Mouse (Mus musculus) heart, embryonic 13.5 days (tissue): ENCODE results near the gene Rbm20. TPM values are rescaled to one million over a fixed set of nuclear protein-coding genes. Genes with fewer than 3 reads are reported as not detected.
A peak's percentile ranks its signal among the peaks of the same experiment; 100 is the strongest.

Experiments used
- ATAC-seq: fragments of 200-750 bp; cut with Nextera tagmentation; 2 replicates; pipeline ENCODE4 v1.8.0; 2017; ENCODE audit warnings: moderate TSS enrichment; ENCODE audit not compliant: insufficient number of reproducible peaks, low FRiP score, low TSS enrichment; ENCODE audit errors: extremely low read depth
- H3K27ac ChIP-seq: fragments of 300-500 bp; sonication (generic); replicated peaks from 2 replicates; pipeline ENCODE4 v1.5.1; 2015; ENCODE audit warnings: moderate library complexity, mild to moderate bottlenecking, inconsistent platforms
- H3K27me3 ChIP-seq: fragments of 300-500 bp; sonication (generic); replicated peaks from 2 replicates; pipeline ENCODE4 v1.6.1; 2015; ENCODE audit warnings: mild to moderate bottlenecking, inconsistent platforms
- H3K36me3 ChIP-seq: fragments of 300-500 bp; sonication (generic); 2 replicates; pipeline ENCODE4 v1.6.1; 2015; ENCODE audit warnings: mild to moderate bottlenecking, inconsistent platforms
- H3K4me1 ChIP-seq: fragments of 300-500 bp; sonication (generic); 2 replicates; pipeline ENCODE4 v1.6.1; 2015; ENCODE audit warnings: inconsistent platforms
- H3K4me2 ChIP-seq: fragments of 300-500 bp; sonication (generic); 2 replicates; pipeline ENCODE4 v1.6.1; 2015; ENCODE audit warnings: inconsistent platforms, mild to moderate bottlenecking, moderate library complexity
- H3K4me3 ChIP-seq: fragments of 300-500 bp; sonication (generic); 2 replicates; pipeline ENCODE4 v1.5.1; 2015; ENCODE audit warnings: moderate library complexity, mild to moderate bottlenecking, inconsistent platforms
- H3K9ac ChIP-seq: fragments of 300-500 bp; sonication (generic); 2 replicates; pipeline ENCODE4 v1.6.1; 2015; ENCODE audit warnings: inconsistent platforms, mild to moderate bottlenecking, moderate library complexity
- H3K9me3 ChIP-seq: fragments of 300-500 bp; sonication (generic); 2 replicates; pipeline ENCODE4 v1.6.1; 2016; ENCODE audit warnings: inconsistent platforms
- whole genome bisulfite sequencing: fragments of 180-500 bp; shearing (Covaris S2); methylation state at CpG from one replicate; pipeline ENCODE4 v1.1.7; 2015; ENCODE audit warnings: mixed read lengths; 5-methylcytosine and 5-hydroxymethylcytosine counted together
- polyA plus RNA-seq: library from polyadenylated mRNA; unstranded; fragments of >200 nt; fragmentation: Nextera tagmentation; extraction: Ambion mirVana; gene quantifications from 2 replicates; pipeline ENCODE4 v1.2.1, GENCODE M21; 2015

Gene Rbm20
- polyA plus RNA-seq, 1 experiment from 2014 or later = 33.1 TPM

DNA sequence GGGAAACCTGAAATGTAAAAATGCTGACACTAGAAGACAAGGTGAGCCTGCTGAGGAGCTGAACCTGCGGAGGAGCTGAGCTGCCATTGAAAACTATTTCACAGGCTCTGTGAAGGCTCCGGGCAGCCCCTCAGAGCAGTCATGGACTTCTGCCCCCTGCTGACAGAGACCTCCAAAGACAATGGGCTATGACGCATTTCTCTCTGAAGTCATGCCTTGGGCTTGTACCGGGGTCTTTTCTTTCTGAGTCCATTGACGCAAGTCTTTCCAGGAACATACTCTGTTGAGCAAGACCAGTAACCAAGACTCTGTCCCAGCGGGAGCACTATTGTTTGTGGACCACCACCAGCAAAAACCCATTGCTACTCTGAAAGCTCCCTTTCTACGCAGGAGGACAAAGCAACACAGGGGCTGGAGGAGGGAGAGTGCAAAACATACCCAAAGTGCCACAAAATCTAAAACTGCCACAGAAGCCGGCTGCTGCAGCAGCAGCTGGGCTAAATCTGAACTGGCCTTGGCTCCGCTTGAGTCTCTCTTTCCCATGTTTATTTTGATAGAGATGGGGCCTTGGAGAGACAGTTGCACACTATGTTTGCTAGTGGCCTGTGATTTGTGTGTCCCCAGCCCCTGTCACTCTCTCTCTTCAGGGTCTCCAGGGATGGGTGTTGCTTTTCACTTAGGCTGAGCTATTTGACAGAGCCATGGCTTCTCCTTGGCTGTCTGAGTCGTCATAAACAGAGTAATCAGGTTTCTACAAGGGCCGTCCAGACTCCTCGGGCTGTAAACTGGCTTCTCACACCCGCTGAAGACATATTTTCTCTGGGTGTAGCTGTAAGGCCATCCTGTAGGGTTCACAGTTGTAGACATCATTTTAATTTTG is 144.4 kb downstream of the Rbm20 start:
- Histone ChIP-seq H3K9me3 (no peaks in the 10 kb centered on the region), H3K4me1 (peaks cover 63% of the 10 kb centered on the region), H3K36me3 (peaks cover 78% of the 10 kb centered on the region), H3K27me3 (no peaks in the 10 kb centered on the region), H3K4me2 (no peak overlapping the region), H3K27ac (peak overlapping the region; percentile 30), H3K4me3 (no peak overlapping the region), H3K9ac (0 out of 2 replicates have a peak overlapping the region, but pooled peaks have one; percentile 24)
- 63% methylated on average over 13 of the region's 13 CpGs for WGBS
- ATAC-seq = no peak

DNA sequence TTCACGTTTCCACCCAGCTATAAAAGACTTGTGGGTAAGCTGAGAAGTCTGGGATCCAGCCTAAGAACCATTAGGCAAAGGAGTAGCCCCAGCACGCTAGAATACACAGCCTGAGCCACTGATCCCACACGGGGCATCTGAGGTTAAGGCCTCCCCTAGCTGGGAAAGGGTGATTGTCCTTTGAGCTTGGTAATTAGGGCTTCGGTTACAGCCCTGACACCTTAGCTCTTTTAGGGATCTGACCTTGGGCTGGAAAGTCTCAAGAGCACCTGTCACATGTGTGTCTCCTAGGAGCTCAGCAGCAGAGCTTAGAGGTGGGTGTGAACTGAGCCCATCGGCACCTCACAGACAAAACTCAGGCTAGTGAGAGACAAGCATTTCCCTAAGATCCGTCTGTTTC is 146.7 kb downstream of the Rbm20 start:
- 26% methylated on average over 6 of the region's 6 CpGs for WGBS
- H3K4me1 ChIP-seq = peaks cover 49% of the 10 kb centered on the region

DNA sequence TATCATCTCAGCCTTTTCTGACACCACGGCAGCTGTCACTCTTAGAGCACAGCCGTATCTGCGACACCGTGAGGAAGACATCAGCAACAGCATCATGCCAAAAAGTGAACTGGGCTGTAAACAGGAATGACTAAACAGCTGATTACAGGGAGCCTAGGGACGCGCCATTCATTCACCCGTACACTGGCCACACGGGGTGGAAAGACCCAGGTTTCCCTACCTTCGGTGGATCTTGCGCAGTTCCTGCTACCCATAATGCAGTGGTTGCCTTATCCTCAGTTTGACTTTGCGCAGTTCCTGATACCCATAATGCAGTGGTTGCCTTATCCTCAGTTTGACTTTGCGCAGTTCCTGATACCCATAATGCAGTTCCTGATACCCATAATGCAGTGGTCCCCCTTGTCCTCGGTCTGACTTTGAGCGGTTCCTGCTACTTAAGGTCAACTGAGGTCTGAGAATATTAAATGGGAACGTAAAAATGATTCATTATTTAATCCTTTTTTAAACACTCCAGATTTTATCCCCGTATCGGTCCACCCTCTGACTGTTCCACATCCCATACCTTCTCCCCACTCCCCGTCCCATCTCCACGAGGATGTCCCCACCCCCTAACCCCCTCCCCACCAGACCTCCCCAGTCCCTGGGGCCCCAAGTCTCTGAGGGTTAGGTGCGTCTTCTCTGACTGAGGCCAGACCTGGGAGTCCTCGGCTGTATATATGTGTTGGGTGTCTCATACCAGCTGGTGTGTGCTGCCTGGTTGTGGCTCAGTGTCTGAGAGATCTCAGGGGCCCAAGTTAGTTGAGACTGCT is 148.0 kb downstream of the Rbm20 start:
- no peak for ATAC-seq
- Histone ChIP-seq H3K27ac (peak overlapping the region; percentile 82), H3K36me3 (peaks cover 56% of the 10 kb centered on the region), H3K4me3 (peak overlapping the region; percentile 38), H3K4me2 (peak overlapping the region; percentile 56), H3K9me3 (no peaks in the 10 kb centered on the region), H3K9ac (peak overlapping the region; percentile 17; the same call in 1 of the 2 replicates), H3K4me1 (peaks cover 48% of the 10 kb centered on the region), H3K27me3 (no peaks in the 10 kb centered on the region)
- 60% methylated on average over 21 of the region's 21 CpGs for WGBS

More for the DNA sequence above, 146.7 kb downstream of the Rbm20 start:
- Histone ChIP-seq H3K4me3 (no peak overlapping the region), H3K9ac (peak overlapping the region; percentile 57), H3K9me3 (no peaks in the 10 kb centered on the region), H3K27me3 (no peaks in the 10 kb centered on the region), H3K36me3 (peaks cover 63% of the 10 kb centered on the region), H3K4me2 (0 out of 2 replicates have a peak overlapping the region, but pooled peaks have one; percentile 56), H3K27ac (peak overlapping the region; percentile 82)
- peak; percentile 42; the same call in 1 of the 2 replicates for ATAC-seq

DNA sequence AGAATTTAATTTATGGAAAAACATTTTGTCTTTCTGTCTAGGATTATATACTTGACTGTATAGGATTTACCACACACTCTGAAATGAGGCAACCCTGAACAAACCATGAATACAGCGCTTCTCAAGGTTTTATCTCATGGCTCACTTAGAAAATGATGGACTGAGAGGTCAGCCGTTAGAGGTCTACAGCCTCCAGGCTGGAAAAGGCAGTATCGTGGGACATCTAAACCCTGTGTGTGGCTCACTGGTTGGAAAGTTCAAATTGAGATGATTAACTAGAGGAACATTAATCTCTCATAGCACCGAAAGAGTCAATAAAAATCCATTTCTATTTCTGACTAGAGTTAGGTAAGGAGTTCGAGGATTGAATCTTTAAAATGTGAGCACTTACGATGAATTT is 152.9 kb downstream of the Rbm20 start:
- no peaks in the 10 kb centered on the region for H3K27me3 ChIP-seq
- H3K4me3 ChIP-seq = no peak overlapping the region
- no peak overlapping the region; the same call in 1 of the 2 replicates for H3K9ac ChIP-seq
- peak overlapping the region; percentile 89 for H3K27ac ChIP-seq
- ATAC-seq = no peak
- peak overlapping the region; percentile 51 for H3K4me2 ChIP-seq
- H3K4me1 ChIP-seq = peaks cover 35% of the 10 kb centered on the region
- no peaks in the 10 kb centered on the region for H3K9me3 ChIP-seq
- 31% methylated on average over 6 of the region's 6 CpGs for WGBS
- H3K36me3 ChIP-seq = peaks cover 47% of the 10 kb centered on the region

DNA sequence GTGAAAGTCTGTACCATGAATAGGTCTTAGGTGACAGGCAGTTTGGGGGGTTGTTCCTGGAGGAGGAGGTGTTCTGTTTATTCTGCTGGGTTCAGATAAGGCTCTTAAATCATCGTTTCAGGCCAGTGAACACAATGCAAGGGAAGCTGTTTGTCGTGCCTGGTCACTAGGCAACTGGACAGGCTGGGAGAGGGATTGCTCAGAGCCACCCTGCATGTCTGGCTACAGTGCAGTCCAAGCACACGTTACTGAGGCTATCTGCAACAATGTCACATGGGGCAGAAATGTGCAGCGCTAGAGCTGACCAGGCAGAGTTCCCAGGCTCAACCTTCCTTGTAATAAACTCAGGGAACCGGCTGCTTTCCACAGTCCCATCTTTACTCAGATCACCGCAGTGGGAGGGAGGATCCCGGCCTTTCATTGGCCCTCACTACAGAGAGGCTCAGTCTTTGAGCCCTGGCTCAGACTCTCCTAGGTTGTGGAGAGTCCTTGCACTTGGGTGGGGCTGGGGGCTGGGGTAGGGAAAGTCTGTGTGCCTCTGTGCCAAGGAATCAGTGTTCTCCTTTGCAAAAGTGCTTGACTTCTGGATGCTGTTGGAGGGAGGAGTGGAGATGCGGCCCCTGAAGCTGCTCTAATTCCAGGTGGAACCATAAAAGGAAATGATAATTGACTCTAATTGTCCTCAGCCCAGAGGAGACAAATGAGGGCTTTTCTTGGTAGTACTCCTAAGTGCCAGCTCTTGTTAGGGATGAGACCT is 153.5 kb downstream of the Rbm20 start:
- H3K36me3 ChIP-seq = peaks cover 47% of the 10 kb centered on the region
- no peaks in the 10 kb centered on the region for H3K9me3 ChIP-seq
- H3K27ac ChIP-seq = peak overlapping the region; percentile 89
- peak overlapping the region; percentile 51 for H3K4me2 ChIP-seq
- H3K4me1 ChIP-seq = peaks cover 35% of the 10 kb centered on the region
- H3K9ac ChIP-seq = peak overlapping the region; percentile 65
- 8% methylated on average over 8 of the region's 8 CpGs for WGBS
- no peaks in the 10 kb centered on the region for H3K27me3 ChIP-seq
- peak; percentile 71 for ATAC-seq
- no peak overlapping the region; the same call in 1 of the 2 replicates for H3K4me3 ChIP-seq

DNA sequence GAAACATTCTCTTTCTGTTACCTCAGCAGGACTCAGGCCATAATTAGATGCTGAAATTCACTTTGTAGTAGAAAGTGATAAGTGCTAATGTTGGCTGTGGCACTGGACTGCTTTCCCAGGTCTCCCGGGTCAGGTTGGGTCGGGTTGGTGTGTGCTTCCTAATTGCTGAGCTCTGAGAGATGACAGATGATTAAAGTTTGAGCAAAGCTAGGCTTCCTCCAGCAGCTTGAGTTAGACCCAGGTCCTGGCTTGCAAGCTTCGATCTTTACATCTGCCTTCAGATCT is 154.0 kb downstream of the Rbm20 start:
- Histone ChIP-seq H3K4me1 (peaks cover 35% of the 10 kb centered on the region), H3K9ac (peak overlapping the region; percentile 65; the same call in 1 of the 2 replicates), H3K4me2 (peak overlapping the region; percentile 51), H3K36me3 (peaks cover 47% of the 10 kb centered on the region), H3K4me3 (no peak overlapping the region), H3K27me3 (no peaks in the 10 kb centered on the region), H3K9me3 (no peaks in the 10 kb centered on the region), H3K27ac (peak overlapping the region; percentile 89)
- 26% methylated on average over 3 of the region's 3 CpGs for WGBS
- ATAC-seq = no peak

DNA sequence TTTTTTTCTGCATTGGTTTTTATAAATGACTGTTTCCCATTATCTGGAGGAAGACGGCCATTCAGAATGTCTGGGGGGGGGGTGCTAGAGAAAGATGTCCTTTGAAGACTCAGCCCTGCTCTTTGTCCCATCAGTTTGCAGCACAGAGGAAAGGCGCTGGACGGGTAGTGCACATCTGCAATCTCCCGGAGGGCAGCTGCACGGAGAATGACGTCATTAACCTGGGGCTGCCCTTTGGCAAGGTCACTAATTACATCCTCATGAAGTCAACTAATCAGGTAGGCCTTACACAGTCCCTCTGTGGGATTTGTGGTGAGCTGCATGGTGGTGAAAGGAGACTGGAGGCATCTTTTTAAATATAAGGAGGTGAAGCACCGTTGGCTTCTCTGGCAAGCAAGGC is 155.4 kb downstream of the Rbm20 start:
- Histone ChIP-seq H3K4me2 (no peak overlapping the region), H3K4me3 (no peak overlapping the region), H3K9me3 (no peaks in the 10 kb centered on the region), H3K4me1 (peaks cover 35% of the 10 kb centered on the region), H3K27ac (no peak overlapping the region; the same call in 1 of the 2 replicates), H3K27me3 (no peaks in the 10 kb centered on the region), H3K36me3 (peaks cover 52% of the 10 kb centered on the region), H3K9ac (no peak overlapping the region)
- WGBS = 37% methylated on average over 7 of the region's 7 CpGs
- ATAC-seq = no peak

DNA sequence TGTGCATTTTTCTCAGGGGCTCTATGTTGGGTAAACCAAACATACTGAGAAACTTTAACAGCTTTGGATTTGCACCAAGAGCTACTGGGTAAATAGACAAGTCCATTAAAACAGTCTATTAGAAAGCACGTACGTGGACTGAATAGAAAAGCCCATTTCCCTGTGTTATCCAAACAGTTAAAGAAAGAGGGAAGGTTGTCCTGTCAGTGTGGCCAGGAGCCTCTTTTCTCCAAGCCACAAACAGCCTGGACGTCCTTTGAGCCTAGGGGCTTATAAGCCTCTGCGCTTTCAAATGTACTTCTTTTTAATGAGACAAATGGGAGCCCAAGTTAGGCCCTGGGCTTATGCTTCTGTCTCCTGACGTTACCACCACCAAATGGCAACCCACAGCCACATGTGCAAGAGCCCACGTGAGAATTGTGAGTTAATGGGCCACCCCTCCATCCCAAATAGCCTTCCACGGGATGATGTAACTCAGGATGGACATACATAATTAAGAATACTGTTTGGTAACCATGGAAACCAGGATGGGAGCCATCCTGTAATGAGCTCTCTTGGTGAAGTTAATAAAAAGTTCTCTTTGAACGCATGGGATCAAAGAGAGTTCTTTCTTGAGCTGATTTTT is 156.8 kb downstream of the Rbm20 start:
- no peaks in the 10 kb centered on the region for H3K27me3 ChIP-seq
- no peak for ATAC-seq
- no peak overlapping the region for H3K27ac ChIP-seq
- H3K4me3 ChIP-seq = no peak overlapping the region
- H3K4me1 ChIP-seq = peaks cover 35% of the 10 kb centered on the region
- no peak overlapping the region for H3K4me2 ChIP-seq
- peaks cover 62% of the 10 kb centered on the region for H3K36me3 ChIP-seq
- no peak overlapping the region for H3K9ac ChIP-seq
- 76% methylated on average over 8 of the region's 8 CpGs for WGBS
- no peaks in the 10 kb centered on the region for H3K9me3 ChIP-seq

DNA sequence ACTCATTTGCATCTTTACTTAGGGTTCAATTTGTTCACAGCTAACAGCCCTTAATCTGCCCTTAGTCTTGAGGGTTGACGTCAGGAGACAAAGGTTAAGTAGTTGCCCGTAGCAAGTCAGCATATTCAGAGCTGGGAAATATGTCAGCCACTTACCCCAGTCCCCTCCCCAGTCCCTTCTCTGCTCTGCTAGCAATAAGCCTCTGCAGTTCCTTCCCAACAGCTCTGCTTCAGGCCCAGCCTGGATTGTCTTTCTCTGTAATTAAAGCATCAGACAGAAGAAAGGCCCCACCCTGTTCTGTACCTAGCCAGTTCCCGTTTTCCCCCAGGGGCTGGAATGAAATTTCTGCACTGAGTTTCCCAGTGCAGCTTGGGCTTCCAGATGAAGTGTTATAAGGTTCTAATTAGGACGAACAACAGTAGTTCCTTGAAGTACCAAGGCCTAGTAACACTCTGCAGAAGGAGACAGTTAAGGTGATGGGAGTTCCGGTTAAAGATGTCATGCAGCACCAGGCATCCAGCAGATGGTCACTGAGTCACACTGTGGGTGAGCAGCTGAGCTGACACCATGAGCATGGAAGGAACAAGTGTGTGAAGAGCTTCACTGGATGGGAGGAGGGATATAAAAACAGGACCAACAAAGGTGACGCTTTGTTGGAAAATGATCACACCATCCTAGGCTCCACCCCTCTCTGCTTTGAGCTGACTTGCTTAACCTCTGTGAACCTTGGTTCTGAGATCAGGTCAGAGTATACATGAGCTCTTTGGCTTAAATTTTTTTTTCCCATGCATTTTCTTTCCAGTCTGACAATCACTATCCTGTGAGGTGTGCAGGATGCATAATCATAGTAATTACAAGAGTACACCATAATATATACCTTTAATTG is 159.7 kb downstream of the Rbm20 start:
- WGBS = 65% methylated on average over 6 of the region's 6 CpGs
- ATAC-seq = no peak
- peaks cover 86% of the 10 kb centered on the region for H3K36me3 ChIP-seq

DNA sequence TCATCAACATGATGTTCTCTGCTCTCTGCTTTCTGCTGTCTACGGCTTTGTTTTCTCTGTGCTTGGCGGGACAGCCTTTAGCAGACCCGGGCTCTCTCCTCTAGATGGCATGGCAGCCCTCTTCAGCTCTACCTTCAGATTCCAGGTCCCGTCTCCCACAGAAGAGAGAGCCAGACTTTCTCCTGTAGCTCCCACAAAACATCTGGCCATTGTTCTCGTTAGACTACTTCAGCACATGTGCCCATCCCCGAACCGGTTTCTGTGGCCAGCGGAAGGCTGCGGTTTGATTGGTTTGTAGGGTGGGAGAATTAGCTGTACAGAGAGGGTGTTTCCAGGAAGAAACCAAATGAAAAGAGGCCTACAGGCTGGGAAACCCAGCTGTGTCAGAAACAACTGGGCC is 161.7 kb downstream of the Rbm20 start:
- peaks cover 93% of the 10 kb centered on the region for H3K36me3 ChIP-seq
- H3K4me2 ChIP-seq = no peak overlapping the region
- H3K9me3 ChIP-seq = no peaks in the 10 kb centered on the region
- no peaks in the 10 kb centered on the region for H3K27me3 ChIP-seq
- 70% methylated on average over 9 of the region's 9 CpGs for WGBS
- H3K4me1 ChIP-seq = 0 out of 2 replicates have a peak, but pooled peaks cover 3% of the 10 kb centered on the region
- no peak overlapping the region for H3K9ac ChIP-seq
- no peak for ATAC-seq
- no peak overlapping the region for H3K27ac ChIP-seq
- H3K4me3 ChIP-seq = no peak overlapping the region

More for the DNA sequence above, 159.7 kb downstream of the Rbm20 start:
- no peaks in the 10 kb centered on the region for H3K27me3 ChIP-seq
- no peaks in the 10 kb centered on the region for H3K9me3 ChIP-seq
- H3K4me2 ChIP-seq = no peak overlapping the region
- H3K9ac ChIP-seq = no peak overlapping the region
- no peak overlapping the region for H3K4me3 ChIP-seq
- H3K4me1 ChIP-seq = peaks cover 13% of the 10 kb centered on the region
- no peak overlapping the region for H3K27ac ChIP-seq
